Mouse (Mus musculus) bone marrow macrophage, adult 2 months (primary cell): ENCODE data around the gene Flt3.

ENCODE experiments used
- CTCF ChIP-seq: IDR thresholded peaks from 2 replicates; pipeline ENCODE4 v1.5.1; 2012; ENCODE audit warnings: low read depth, mild to moderate bottlenecking, low read length, moderate library complexity
- POLR2A ChIP-seq: IDR thresholded peaks from 2 replicates; pipeline ENCODE4 v1.6.1; 2012; ENCODE audit warnings: mild to moderate bottlenecking, low read depth, low read length, borderline replicate concordance

- TF ChIP-seq CTCF, result no peak
- no peak for TF ChIP-seq POLR2A
Observed at GRCm38 (mm10) chr5:147435224-147435623, 34.9 kb upstream of the Flt3 start.
